Mouse (Mus musculus): ENCODE data around the gene Hist1h2bg. TPM values are rescaled to one million over a fixed set of nuclear protein-coding genes. Genes with fewer than 3 reads are reported as not detected.
"Not testable (repeated sequence)": the region's sequence is repeated elsewhere in the genome, so short reads cannot be mapped to it uniquely, and the experiment has no call there.

Hist1h2bg gene
- polyA plus RNA-seq, 1 experiment from 2014 or later, result 8.7 TPM

DNA sequence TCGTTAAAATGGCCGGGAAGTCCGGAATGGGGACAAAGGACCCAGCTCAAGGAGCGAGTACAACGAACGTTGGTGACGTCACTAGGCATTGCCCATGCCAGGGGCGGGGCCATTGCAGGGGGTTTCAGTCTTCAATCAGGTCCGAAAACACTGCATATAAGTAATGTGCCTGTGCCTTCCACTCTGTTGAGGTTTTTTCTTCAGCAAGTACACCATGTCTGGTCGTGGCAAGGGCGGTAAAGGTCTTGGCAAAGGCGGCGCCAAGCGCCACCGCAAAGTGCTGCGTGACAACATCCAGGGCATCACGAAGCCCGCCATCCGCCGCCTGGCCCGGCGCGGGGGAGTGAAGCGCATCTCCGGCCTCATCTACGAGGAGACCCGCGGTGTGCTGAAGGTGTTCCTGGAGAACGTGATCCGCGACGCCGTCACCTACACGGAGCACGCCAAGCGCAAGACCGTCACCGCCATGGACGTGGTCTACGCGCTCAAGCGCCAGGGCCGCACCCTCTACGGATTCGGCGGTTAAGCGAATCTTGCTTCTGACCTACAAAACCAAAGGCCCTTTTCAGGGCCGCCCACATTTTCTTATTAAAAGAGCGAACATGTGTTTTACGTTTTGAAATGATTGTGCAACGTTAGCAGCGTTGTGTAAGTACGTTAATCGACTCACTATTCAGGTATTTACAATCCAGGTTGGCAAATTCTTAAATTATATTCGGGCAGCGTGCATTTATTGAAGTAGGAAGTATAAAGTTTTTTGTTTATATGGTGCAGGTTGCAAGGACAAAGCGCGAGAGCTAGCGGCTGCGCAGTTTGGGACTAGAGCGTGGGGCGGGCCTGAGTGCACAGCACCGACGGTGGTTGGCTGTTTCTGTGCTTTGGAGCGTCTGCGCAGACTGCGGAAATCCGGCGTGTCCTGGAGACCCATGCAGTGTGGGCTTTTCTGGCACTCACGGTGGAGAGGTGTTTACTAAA, 40.0 kb upstream of the Hist1h2bg start, which contains the start of gene Hist1h4h:
Hist1h4h (plus strand) TSS at position 150 of the 975 bp plus-strand sequence.
- peaks cover 17% of the 10 kb centered on the region for H3K4me1 ChIP-seq (ENCODE audit: control insufficient read depth, insufficient read depth, low read length)
- peak within 1 kb of the TSS; percentile 59 for H3K4me3 ChIP-seq (ENCODE audit: low read length)
- peak within 1 kb of the TSS; percentile 65 for H3K4me2 ChIP-seq (ENCODE audit: low read depth, low read length)
- WGBS, result under 1% methylated on average over 57 of the region's 70 CpGs
- H3K9me3 ChIP-seq (ENCODE audit: control insufficient read depth, low read length), result no peaks in the 10 kb centered on the region
- no peaks in the 10 kb centered on the region for H3K27me3 ChIP-seq (replicated peaks; ENCODE audit: control insufficient read depth, insufficient read depth, low read length)
- no peaks in the 10 kb centered on the region for H3K36me3 ChIP-seq (ENCODE audit: control insufficient read depth, insufficient read depth, low read length)
- peak within 1 kb of the TSS; percentile 98 for H3K27ac ChIP-seq (ENCODE audit: low read length)
- peak within 1 kb of the TSS; percentile 74 for H3K9ac ChIP-seq (ENCODE audit: low read depth, low read length)
- peak; percentile 73 for ATAC-seq

DNA sequence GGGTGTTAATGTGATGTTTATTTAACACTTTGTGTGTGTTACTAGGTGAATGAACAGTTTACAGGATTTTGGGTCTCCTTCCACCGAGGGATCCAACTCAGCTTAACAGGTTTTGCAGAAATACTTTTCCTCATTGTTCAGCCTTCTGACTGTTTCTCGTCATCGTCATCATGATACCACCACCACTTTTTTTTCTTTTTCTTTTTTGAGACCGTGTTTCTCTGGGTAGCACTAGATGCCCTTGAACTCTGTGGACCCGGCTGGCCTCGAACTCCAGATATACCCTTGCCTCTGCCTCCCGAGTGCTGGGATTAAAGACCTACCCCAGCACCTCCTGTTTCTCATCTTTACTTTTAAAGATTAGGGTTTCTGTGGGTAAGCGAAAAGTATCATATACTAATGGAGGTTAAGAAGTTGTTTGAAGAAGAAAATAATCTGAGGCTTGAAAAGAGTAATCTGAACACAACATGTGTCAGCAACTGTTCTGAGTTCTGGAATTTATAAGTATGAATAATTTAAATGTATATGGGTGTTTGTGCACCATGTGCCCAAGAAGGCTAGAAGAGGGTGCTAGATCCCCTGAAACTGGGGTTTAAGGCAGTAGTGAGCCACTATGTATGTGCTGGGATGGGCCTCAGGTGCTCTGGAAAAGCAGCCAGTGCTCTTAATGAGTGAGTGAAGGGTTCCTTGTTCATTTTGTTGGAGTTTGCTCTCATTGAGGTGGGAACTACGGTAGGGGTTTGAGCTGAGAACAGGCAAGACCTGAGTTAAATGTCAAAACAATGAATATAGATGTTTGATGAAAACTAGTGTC, 38.7 kb upstream of the Hist1h2bg start:
- Histone ChIP-seq H3K4me3 (ENCODE audit: low read length) (peak overlapping the region; percentile 59), H3K27ac (ENCODE audit: low read length) (peak overlapping the region; percentile 98), H3K4me1 (ENCODE audit: control insufficient read depth, insufficient read depth, low read length) (peaks cover 23% of the 10 kb centered on the region), H3K9ac (ENCODE audit: low read depth, low read length) (peak overlapping the region; percentile 74), H3K27me3 (replicated peaks; ENCODE audit: control insufficient read depth, insufficient read depth, low read length) (no peaks in the 10 kb centered on the region), H3K9me3 (ENCODE audit: control insufficient read depth, low read length) (no peaks in the 10 kb centered on the region), H3K4me2 (ENCODE audit: low read depth, low read length) (peak overlapping the region; percentile 65), H3K36me3 (ENCODE audit: control insufficient read depth, insufficient read depth, low read length) (no peaks in the 10 kb centered on the region)
- ATAC-seq, result no peak
- 15% methylated on average over 9 of the region's 9 CpGs for WGBS

DNA sequence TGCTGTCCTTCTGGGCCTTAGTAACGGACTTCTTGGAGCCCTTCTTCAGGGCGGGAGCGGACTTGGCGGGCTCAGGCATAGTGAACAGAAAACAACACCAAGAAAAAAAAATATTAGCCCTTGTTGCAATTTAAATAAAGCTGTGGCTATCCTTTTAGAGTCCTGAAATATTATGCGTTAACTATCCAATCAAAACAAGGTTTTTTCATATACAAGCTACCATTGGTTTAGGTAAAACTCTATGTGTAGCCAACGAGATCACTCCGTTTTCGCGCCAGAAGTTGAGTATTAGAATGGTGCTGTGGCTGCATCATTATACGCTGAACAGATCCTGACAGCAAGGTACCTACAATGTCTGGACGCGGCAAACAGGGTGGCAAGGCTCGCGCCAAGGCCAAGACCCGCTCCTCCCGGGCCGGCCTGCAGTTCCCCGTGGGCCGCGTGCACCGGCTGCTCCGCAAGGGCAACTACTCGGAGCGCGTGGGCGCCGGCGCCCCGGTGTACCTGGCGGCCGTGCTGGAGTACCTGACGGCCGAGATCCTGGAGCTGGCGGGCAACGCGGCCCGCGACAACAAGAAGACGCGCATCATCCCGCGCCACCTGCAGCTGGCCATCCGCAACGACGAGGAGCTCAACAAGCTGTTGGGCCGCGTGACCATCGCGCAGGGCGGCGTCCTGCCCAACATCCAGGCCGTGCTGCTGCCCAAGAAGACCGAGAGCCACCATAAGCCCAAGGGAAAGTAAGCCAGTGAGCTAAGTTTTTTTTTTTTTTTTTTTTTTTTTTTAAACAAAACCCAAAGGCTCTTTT, 37.4 kb upstream of the Hist1h2bg start, which contains the start of gene Hist1h2af:
Hist1h2af (plus strand) TSS at position 347 of the 808 bp plus-strand sequence.
- Histone ChIP-seq H3K4me2 (ENCODE audit: low read depth, low read length) (peak within 1 kb of the TSS; percentile 65), H3K9ac (ENCODE audit: low read depth, low read length) (peak within 1 kb of the TSS; percentile 74), H3K4me1 (ENCODE audit: control insufficient read depth, insufficient read depth, low read length) (peaks cover 23% of the 10 kb centered on the region), H3K27ac (ENCODE audit: low read length) (peak within 1 kb of the TSS; percentile 98), H3K4me3 (ENCODE audit: low read length) (peak within 1 kb of the TSS; percentile 55)
- under 1% methylated on average over 24 of the region's 53 CpGs for WGBS
- not testable (repeated sequence) for H3K36me3 ChIP-seq (ENCODE audit: control insufficient read depth, insufficient read depth, low read length); H3K27me3 ChIP-seq (replicated peaks; ENCODE audit: control insufficient read depth, insufficient read depth, low read length); H3K9me3 ChIP-seq (ENCODE audit: control insufficient read depth, low read length)
- peak; percentile 51 for ATAC-seq

DNA sequence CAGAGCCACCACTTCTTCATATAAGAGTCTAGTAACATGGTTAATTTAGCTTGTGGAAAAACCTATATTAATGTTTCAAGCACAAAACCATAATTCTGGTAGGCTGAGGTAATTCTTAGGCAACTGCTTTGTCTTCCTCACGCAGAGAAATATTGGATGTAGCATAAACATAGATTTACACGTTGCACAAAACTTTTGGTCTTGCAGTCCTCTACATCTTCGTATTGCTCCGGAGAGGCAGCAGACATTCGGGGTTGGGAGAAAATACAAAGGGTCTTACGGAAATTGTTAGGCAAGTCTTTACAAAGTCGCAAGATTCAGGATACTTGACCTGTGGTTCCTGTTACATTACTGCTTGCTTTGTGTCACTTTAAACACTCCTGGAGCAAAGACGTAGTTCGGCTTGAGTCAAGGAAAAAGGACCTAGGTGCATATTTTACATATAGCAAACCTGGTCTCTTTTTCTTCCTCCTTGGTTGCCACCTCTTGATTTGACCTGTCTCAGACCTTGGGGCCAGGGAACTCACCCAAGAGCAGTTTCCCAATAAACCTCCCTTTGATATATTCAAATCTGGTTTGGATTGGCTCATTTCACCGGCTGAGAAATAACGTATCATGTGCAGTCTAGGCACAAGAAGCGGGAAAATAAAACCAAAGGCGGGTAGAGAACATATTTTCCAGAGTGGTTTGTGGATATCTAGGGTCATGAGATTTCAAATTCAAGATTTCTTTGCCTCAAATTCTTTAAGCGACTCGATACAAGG, 36.6 kb upstream of the Hist1h2bg start:
- Histone ChIP-seq H3K27me3 (replicated peaks; ENCODE audit: control insufficient read depth, insufficient read depth, low read length) (no peaks in the 10 kb centered on the region), H3K9ac (ENCODE audit: low read depth, low read length) (peak overlapping the region; percentile 67), H3K27ac (ENCODE audit: low read length) (peak overlapping the region; percentile 98), H3K9me3 (ENCODE audit: control insufficient read depth, low read length) (no peaks in the 10 kb centered on the region), H3K4me3 (ENCODE audit: low read length) (peak overlapping the region; percentile 55), H3K4me2 (ENCODE audit: low read depth, low read length) (peak overlapping the region; percentile 65), H3K4me1 (ENCODE audit: control insufficient read depth, insufficient read depth, low read length) (peaks cover 21% of the 10 kb centered on the region), H3K36me3 (ENCODE audit: control insufficient read depth, insufficient read depth, low read length) (no peaks in the 10 kb centered on the region)
- peak; percentile 34 for ATAC-seq
- WGBS, result under 1% methylated on average over 15 of the region's 15 CpGs

DNA sequence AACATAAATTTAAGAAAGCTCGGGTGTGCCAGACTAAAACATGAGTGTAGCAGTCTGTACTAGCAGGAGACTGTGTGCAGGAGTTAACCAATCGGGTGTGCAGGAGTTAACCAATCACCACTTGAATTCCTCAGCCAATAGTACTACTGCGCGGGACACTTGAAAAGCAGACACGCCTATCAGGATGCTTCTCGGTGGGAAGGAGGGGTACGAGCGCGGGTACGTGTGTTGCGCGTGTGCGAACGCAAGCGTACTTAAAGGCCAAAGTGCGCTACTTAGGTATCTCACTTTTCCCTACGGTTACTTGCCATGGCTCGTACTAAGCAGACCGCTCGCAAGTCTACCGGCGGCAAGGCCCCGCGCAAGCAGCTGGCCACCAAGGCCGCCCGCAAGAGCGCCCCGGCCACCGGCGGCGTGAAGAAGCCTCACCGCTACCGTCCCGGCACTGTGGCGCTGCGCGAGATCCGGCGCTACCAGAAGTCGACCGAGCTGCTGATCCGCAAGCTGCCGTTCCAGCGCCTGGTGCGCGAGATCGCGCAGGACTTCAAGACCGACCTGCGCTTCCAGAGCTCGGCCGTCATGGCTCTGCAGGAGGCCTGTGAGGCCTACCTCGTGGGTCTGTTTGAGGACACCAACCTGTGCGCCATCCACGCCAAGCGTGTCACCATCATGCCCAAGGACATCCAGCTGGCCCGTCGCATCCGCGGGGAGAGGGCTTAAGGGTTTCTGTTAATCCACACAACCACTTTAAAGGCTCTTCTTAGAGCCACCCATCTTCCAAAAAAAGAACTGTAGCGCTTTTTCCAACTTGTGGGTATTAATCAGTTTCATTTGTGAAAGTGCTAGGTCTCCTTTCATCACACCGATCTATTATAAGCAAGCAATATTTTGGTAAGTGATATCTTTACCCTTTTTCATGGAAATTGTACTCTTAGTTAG, 35.8 kb upstream of the Hist1h2bg start, which contains the start of gene Hist1h3g:
Hist1h3g (plus strand) TSS at position 286 of the 939 bp plus-strand sequence.
- peak; percentile 91 for ATAC-seq
- H3K27ac ChIP-seq (ENCODE audit: low read length), result peak within 1 kb of the TSS; percentile 98

DNA sequence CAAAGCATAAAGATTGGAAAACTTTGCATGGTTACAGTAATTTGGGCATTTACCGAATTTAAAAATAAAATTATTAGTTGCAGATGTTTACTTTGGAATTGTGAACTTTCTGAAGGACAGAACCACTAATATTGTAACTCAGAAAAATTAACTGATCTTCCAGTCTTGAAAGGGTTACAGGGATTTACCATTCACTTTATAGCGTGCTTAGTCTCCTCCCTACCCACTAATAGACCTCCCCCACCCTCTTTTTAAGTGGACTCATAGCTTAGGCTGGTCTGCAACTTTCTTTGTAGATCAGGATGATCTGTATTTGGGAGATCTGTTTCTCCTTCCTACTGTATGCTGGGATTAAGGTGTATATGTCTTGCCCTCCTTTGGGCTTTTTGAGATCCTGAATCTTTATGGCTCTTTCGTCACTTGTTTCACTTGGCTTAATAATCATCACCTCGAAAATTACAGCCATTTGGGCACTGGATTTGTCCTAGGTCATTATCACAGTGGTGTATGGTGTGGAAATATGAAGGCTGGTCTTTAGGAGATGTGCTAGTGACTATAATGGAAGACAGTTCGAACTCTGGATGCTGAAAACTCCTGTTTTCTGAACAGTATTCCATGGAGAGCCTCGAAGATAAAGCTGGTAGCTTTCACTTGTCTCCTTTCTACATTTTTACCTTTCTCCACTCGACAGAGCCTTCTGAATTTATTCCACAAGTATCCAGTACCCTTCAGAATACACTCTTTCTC, 34.9 kb upstream of the Hist1h2bg start:
- peak overlapping the region; percentile 35 for H3K27ac ChIP-seq (ENCODE audit: low read length)
- ATAC-seq, result no peak

More for the DNA sequence above, 35.8 kb upstream of the Hist1h2bg start, which contains the start of gene Hist1h3g:
- Histone ChIP-seq H3K9ac (ENCODE audit: low read depth, low read length) (peak within 1 kb of the TSS; percentile 68), H3K4me1 (ENCODE audit: control insufficient read depth, insufficient read depth, low read length) (peaks cover 21% of the 10 kb centered on the region), H3K4me2 (ENCODE audit: low read depth, low read length) (peak within 1 kb of the TSS; percentile 65), H3K4me3 (ENCODE audit: low read length) (peak within 1 kb of the TSS; percentile 55)
- not testable (repeated sequence) for H3K36me3 ChIP-seq (ENCODE audit: control insufficient read depth, insufficient read depth, low read length); H3K9me3 ChIP-seq (ENCODE audit: control insufficient read depth, low read length); H3K27me3 ChIP-seq (replicated peaks; ENCODE audit: control insufficient read depth, insufficient read depth, low read length)
- 1% methylated on average over 37 of the region's 62 CpGs for WGBS

DNA sequence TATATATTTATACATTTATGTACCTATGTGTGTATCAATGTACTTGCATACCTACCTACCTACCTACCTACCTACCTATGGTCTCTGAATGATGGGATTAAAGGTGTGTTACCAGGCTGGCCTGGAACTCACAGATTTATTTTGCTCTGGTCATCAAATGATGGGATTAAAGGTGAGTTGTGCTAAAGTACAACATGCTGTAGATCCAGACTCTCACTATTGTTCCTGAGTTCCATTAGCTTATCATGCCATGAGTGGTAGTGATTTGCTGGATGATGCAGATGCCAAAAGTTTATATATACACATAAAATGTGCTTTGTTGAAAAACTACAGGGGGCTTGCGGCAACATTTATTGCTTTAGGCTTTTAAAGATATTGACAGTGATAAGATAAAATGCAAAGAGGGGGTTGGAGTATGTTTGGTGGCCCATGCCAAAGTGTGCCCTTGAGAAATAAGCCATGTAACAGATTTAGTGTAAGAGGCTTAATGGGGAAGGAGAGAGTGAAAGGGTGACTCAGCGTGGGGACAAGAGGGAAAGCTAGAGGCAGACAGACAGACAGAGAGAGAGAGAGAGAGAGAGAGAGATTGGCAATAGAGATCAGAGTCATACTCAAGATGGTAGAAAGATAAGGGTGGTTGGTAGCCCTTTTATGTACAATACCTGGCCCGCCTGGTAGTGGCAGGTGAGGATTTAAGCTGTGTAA, 34.0 kb upstream of the Hist1h2bg start:
- H3K36me3 ChIP-seq (ENCODE audit: control insufficient read depth, insufficient read depth, low read length), result no peaks in the 10 kb centered on the region
- H3K4me3 ChIP-seq (ENCODE audit: low read length), result no peak overlapping the region
- H3K4me2 ChIP-seq (ENCODE audit: low read depth, low read length), result peak overlapping the region; percentile 12; the same call in 1 of the 2 replicates
- H3K4me1 ChIP-seq (ENCODE audit: control insufficient read depth, insufficient read depth, low read length), result peaks cover 20% of the 10 kb centered on the region
- H3K9ac ChIP-seq (ENCODE audit: low read depth, low read length), result no peak overlapping the region
- no peaks in the 10 kb centered on the region for H3K9me3 ChIP-seq (ENCODE audit: control insufficient read depth, low read length)
- ATAC-seq, result no peak
- H3K27ac ChIP-seq (ENCODE audit: low read length), result no peak overlapping the region
- no peaks in the 10 kb centered on the region for H3K27me3 ChIP-seq (replicated peaks; ENCODE audit: control insufficient read depth, insufficient read depth, low read length)
- WGBS, result 68% methylated on average over 3 of the region's 3 CpGs

More for the DNA sequence above, 34.9 kb upstream of the Hist1h2bg start:
- H3K4me3 ChIP-seq (ENCODE audit: low read length), result peak overlapping the region; percentile 44
- H3K27me3 ChIP-seq (replicated peaks; ENCODE audit: control insufficient read depth, insufficient read depth, low read length), result no peaks in the 10 kb centered on the region
- peak overlapping the region; percentile 65 for H3K4me2 ChIP-seq (ENCODE audit: low read depth, low read length)
- no peaks in the 10 kb centered on the region for H3K9me3 ChIP-seq (ENCODE audit: control insufficient read depth, low read length)
- peak overlapping the region; percentile 62 for H3K9ac ChIP-seq (ENCODE audit: low read depth, low read length)
- H3K36me3 ChIP-seq (ENCODE audit: control insufficient read depth, insufficient read depth, low read length), result no peaks in the 10 kb centered on the region
- peaks cover 21% of the 10 kb centered on the region for H3K4me1 ChIP-seq (ENCODE audit: control insufficient read depth, insufficient read depth, low read length)
- 12% methylated on average over 7 of the region's 7 CpGs for WGBS

Measured in intestine, embryonic 16.5 days (tissue).